Mouse (Mus musculus) kidney, embryonic 14.5 days (tissue): Measurements from ENCODE around the gene Csn1s2b. TPM values are rescaled to one million over a fixed set of nuclear protein-coding genes. Genes with fewer than 3 reads are reported as not detected.
"Not testable (repeated sequence)": the region's sequence is repeated elsewhere in the genome, so short reads cannot be mapped to it uniquely, and the experiment has no call there.

Experiments
- ATAC-seq: fragments of 200-750 bp; cut with Nextera tagmentation; 2 replicates; pipeline ENCODE4 v1.8.0; 2017; ENCODE audit warnings: moderate number of reproducible peaks, mild to moderate bottlenecking, moderate TSS enrichment, moderate library complexity; ENCODE audit not compliant: low FRiP score, low TSS enrichment
- H3K27ac ChIP-seq: fragments of 300-500 bp; sonication (generic); 2 replicates; pipeline ENCODE4 v1.5.1; 2014; ENCODE audit warnings: low read depth, mild to moderate bottlenecking, low read length, moderate library complexity, mixed read lengths
- H3K27me3 ChIP-seq: fragments of 300-500 bp; sonication (generic); 2 replicates; pipeline ENCODE4 v1.6.1; 2014; ENCODE audit warnings: mild to moderate bottlenecking, low read length; ENCODE audit not compliant: control insufficient read depth, insufficient read depth
- H3K36me3 ChIP-seq: fragments of 300-500 bp; sonication (generic); 2 replicates; pipeline ENCODE4 v1.6.1; 2014; ENCODE audit warnings: low read length, mixed read lengths; ENCODE audit not compliant: control insufficient read depth, insufficient read depth
- H3K4me1 ChIP-seq: fragments of 300-500 bp; sonication (generic); 2 replicates; pipeline ENCODE4 v1.6.1; 2014; ENCODE audit warnings: low read length, mixed read lengths; ENCODE audit not compliant: control insufficient read depth, insufficient read depth
- H3K4me2 ChIP-seq: fragments of 300-500 bp; sonication (generic); replicated peaks from 2 replicates; pipeline ENCODE4 v1.6.1; 2014; ENCODE audit warnings: low read depth, mild to moderate bottlenecking, low read length
- H3K4me3 ChIP-seq: fragments of 300-500 bp; sonication (generic); 2 replicates; pipeline ENCODE4 v1.5.1; 2014; ENCODE audit warnings: mild to moderate bottlenecking, low read length
- H3K9ac ChIP-seq: fragments of 300-500 bp; sonication (generic); 2 replicates; pipeline ENCODE4 v1.6.1; 2014; ENCODE audit warnings: low read depth, mild to moderate bottlenecking, low read length, moderate library complexity
- H3K9me3 ChIP-seq: fragments of 300-500 bp; sonication (generic); 2 replicates; pipeline ENCODE4 v1.6.1; 2016; ENCODE audit warnings: low read length; ENCODE audit not compliant: control insufficient read depth
- WGBS: fragments of 180-500 bp; shearing (Covaris S2); extraction: QIAGEN DNeasy Blood & Tissue Kit; methylation state at CpG from one replicate; pipeline ENCODE4 v1.1.7; 2014; 5-methylcytosine and 5-hydroxymethylcytosine counted together
- polyA plus RNA-seq: library from polyadenylated mRNA; unstranded; fragments of >200 nt; fragmentation: Nextera tagmentation; extraction: Ambion mirVana; gene quantifications from 2 replicates; pipeline ENCODE4 v1.2.1, GENCODE M21; 2014

Gene Csn1s2b
- not detected in 2 replicates for polyA plus RNA-seq

DNA sequence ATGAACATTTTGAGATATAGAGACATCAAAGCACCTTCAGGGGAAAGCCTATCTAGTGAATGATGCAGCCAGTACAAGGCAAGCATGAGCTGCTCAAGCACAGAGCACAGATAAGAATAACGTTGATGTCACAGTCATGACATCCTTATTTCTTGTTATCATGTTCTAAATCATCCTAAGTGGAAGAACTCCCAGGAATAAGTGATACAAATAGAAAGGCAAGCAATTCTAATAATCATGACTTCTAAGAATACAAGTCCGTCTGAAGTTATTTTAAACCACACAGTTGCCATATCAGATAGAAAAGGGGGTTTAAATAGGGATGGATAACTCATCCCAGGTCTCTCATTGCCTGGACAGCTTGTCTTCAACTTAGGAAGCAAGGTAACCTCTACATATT, at the start of gene Csn1s2b:
Gene Csn1s2b, plus strand, starts transcription at position 301 of the 400 bp plus-strand sequence.
- H3K27me3 ChIP-seq: no peaks in the 10 kb centered on the region
- no peaks in the 10 kb centered on the region for H3K36me3 ChIP-seq
- 71% methylated on average over 2 of the region's 2 CpGs for WGBS
- H3K9me3 ChIP-seq: no peaks in the 10 kb centered on the region
- no peaks in the 10 kb centered on the region for H3K4me1 ChIP-seq
- no peak within 1 kb of the TSS for H3K27ac ChIP-seq
- no peak for ATAC-seq
- H3K4me3 ChIP-seq: no peak within 1 kb of the TSS
- no peak within 1 kb of the TSS for H3K9ac ChIP-seq
- H3K4me2 ChIP-seq: no peak within 1 kb of the TSS

DNA sequence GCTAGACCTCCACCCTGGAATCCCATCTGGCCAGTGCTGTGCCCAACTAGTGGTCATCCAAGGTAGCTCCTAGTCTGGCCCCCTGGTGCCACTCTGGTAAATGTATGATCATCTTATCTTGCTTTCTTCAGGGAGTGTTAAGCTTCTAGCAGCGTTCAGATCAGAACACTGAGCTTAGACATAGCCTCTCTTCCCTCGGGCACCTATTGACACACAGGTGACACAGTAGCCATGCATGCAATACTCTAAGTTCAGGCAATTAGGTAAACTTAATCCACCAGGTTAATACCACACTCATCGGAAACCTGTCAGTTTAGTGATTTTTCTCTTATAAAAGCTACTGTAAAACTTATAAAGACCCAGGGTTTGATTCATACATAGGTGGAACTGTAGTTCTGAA, 43.3 kb upstream of the Csn1s2b start:
- H3K9me3 ChIP-seq: no peaks in the 10 kb centered on the region
- WGBS: 80% methylated on average over 3 of the region's 3 CpGs
- H3K36me3 ChIP-seq: no peaks in the 10 kb centered on the region
- H3K4me1 ChIP-seq: no peaks in the 10 kb centered on the region
- H3K4me3 ChIP-seq: no peak overlapping the region
- no peaks in the 10 kb centered on the region for H3K27me3 ChIP-seq
- H3K4me2 ChIP-seq: no peak overlapping the region
- H3K27ac ChIP-seq: no peak overlapping the region
- ATAC-seq: no peak
- H3K9ac ChIP-seq: no peak overlapping the region

- not testable (repeated sequence) for ATAC-seq, H3K4me2 ChIP-seq, H3K9me3 ChIP-seq, H3K27me3 ChIP-seq, H3K27ac ChIP-seq, H3K36me3 ChIP-seq, H3K4me3 ChIP-seq, H3K4me1 ChIP-seq, H3K9ac ChIP-seq
- 45% methylated on average over 2 of the region's 2 CpGs for WGBS
Observed at GRCm38 (mm10) chr5:87772151-87772550, 35.7 kb upstream of the Csn1s2b start.

DNA sequence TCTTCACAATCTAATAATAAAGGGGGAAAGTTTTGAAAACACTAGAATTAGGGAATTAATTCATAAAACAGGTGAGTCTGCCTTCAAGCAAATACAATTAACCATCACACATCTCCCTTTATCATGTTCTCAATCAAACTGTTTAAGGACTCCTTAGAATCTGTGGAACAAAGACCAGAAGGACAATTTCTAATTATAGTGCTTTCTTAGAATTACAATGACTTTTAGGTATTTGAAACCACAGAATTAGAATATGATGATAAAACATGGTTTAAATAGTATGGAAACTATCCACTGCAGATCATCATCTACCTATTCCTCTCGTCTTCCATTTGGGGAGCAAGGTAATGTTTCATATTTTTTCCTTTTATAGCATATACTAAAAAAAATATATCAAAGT, 33.6 kb upstream of the Csn1s2b start, which contains the start of gene Csn1s2a:
Gene Csn1s2a, plus strand, starts transcription at position 301 of the 400 bp plus-strand sequence.
- Histone ChIP-seq H3K4me3 (no peak within 1 kb of the TSS), H3K9me3 (no peaks in the 10 kb centered on the region), H3K27ac (no peak within 1 kb of the TSS), H3K4me1 (no peaks in the 10 kb centered on the region), H3K4me2 (no peak within 1 kb of the TSS), H3K9ac (no peak within 1 kb of the TSS), H3K36me3 (no peaks in the 10 kb centered on the region), H3K27me3 (no peaks in the 10 kb centered on the region)
- WGBS: 74% methylated on average over 1 of the region's 1 CpGs
- no peak for ATAC-seq

- no peak overlapping the region for H3K27ac ChIP-seq
- H3K4me3 ChIP-seq: no peak overlapping the region
- no peak for ATAC-seq
- no peaks in the 10 kb centered on the region for H3K4me1 ChIP-seq
- WGBS: 59% methylated on average over 4 of the region's 4 CpGs
- no peaks in the 10 kb centered on the region for H3K9me3 ChIP-seq
- H3K36me3 ChIP-seq: no peaks in the 10 kb centered on the region
- no peaks in the 10 kb centered on the region for H3K27me3 ChIP-seq
- H3K9ac ChIP-seq: no peak overlapping the region
- no peak overlapping the region for H3K4me2 ChIP-seq
Observed at GRCm38 (mm10) chr5:87782731-87783130, 25.2 kb upstream of the Csn1s2b start.

GRCm38 (mm10) chr5:87809253-87809652, 1.4 kb downstream of the Csn1s2b start:
- H3K27me3 ChIP-seq: no peaks in the 10 kb centered on the region
- H3K9me3 ChIP-seq: no peaks in the 10 kb centered on the region
- H3K27ac ChIP-seq: no peak overlapping the region
- H3K36me3 ChIP-seq: no peaks in the 10 kb centered on the region
- no peak overlapping the region for H3K9ac ChIP-seq
- H3K4me1 ChIP-seq: no peaks in the 10 kb centered on the region
- WGBS: 76% methylated on average over 2 of the region's 2 CpGs
- H3K4me2 ChIP-seq: no peak overlapping the region
- ATAC-seq: no peak
- no peak overlapping the region for H3K4me3 ChIP-seq

DNA sequence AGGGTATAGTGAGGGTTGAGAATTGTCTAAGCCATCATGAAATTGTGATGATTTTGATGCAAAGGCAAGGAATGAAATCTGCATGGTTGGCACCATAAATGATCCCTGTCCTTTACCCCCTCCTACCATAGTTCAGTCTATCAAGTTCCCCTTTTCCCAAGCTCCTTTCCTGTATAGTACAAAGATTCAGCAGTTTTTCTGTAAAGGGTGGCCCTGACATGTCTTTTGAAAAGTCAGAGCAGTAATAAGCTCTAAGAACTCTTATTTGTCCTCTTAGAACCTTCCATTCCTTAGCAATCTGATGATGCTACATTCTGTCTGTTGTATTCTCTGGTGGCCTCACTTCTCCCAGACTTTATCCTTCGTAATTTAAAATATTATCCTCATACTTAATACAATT, 17.5 kb downstream of the Csn1s2b start, which contains the start of gene Prr27:
Gene Prr27, plus strand, starts transcription at position 301 of the 400 bp plus-strand sequence.
- H3K9me3 ChIP-seq: no peaks in the 10 kb centered on the region
- WGBS: 78% methylated on average over 1 of the region's 1 CpGs
- ATAC-seq: no peak

DNA sequence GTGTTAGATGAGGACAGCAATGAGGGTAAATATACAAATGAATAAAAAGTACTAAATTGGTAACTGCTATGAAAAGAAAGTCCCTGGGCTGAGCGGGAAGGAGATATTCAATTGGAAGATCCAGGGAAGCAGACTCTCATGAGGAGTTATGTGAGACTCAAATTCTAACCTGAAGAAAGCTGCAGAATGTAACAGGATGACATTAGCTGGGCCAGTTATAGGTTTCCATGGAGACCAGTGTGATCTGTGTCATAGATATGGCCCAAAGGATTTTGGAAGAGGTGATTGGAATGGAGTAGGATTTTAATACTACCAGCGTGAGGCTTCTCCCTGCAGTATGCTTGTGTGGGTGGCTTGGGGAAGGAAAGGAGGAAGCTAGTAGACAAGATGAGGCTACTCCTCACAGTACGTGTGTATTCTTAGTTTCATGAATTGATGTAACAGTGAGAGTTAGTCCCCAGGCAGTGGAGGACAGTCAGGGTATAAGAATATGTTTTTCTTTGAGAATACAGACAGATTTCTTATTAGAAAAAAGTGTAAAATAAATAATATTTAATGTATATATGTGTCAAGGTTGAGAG, 47.3 kb downstream of the Csn1s2b start:
- no peaks in the 10 kb centered on the region for H3K36me3 ChIP-seq
- H3K9ac ChIP-seq: no peak overlapping the region
- no peak overlapping the region for H3K4me3 ChIP-seq
- no peak overlapping the region for H3K27ac ChIP-seq
- WGBS: 76% methylated on average over 3 of the region's 3 CpGs
- H3K27me3 ChIP-seq: no peaks in the 10 kb centered on the region
- H3K4me1 ChIP-seq: no peaks in the 10 kb centered on the region
- H3K4me2 ChIP-seq: no peak overlapping the region
- no peak for ATAC-seq
- H3K9me3 ChIP-seq: no peaks in the 10 kb centered on the region

More for the DNA sequence above, 17.5 kb downstream of the Csn1s2b start, which contains the start of gene Prr27:
- H3K4me3 ChIP-seq: no peak within 1 kb of the TSS
- no peak within 1 kb of the TSS for H3K9ac ChIP-seq
- H3K27me3 ChIP-seq: no peaks in the 10 kb centered on the region
- no peaks in the 10 kb centered on the region for H3K4me1 ChIP-seq
- H3K27ac ChIP-seq: no peak within 1 kb of the TSS
- no peak within 1 kb of the TSS for H3K4me2 ChIP-seq
- no peaks in the 10 kb centered on the region for H3K36me3 ChIP-seq

DNA sequence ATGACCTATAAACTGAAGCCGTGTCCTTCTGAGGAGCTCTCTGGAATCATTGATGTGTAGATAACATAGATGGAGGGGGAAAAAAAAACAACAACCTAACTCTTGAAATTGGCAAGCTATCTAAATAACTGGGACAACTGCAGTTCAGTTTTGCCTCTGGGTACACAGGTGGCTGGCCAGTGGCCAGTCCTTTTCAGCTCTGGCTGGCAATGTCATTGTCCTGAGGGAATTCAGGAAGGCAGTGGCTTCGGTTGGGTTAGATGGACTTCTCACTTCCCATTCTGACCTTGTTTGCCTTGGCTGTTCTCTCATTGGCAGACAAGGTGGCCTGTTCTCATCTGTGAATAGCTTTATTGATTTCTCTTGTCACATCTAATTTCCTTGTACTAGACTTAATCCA, 62.2 kb downstream of the Csn1s2b start:
- Histone ChIP-seq H3K27me3 (no peaks in the 10 kb centered on the region), H3K9me3 (no peaks in the 10 kb centered on the region), H3K4me1 (no peaks in the 10 kb centered on the region), H3K27ac (no peak overlapping the region), H3K36me3 (no peaks in the 10 kb centered on the region), H3K4me2 (no peak overlapping the region), H3K9ac (no peak overlapping the region), H3K4me3 (no peak overlapping the region)
- ATAC-seq: no peak
- 61% methylated on average over 2 of the region's 2 CpGs for WGBS
